Mouse (Mus musculus): ENCODE data around the gene Odf4. TPM values are rescaled to one million over a fixed set of nuclear protein-coding genes. Genes with fewer than 3 reads are reported as not detected.
"Not testable (repeated sequence)": the region's sequence is repeated elsewhere in the genome, so short reads cannot be mapped to it uniquely, and the experiment has no call there.

Odf4 gene
- total and polyA plus RNA-seq, 2 experiments from 2014 or later, result not detected

DNA sequence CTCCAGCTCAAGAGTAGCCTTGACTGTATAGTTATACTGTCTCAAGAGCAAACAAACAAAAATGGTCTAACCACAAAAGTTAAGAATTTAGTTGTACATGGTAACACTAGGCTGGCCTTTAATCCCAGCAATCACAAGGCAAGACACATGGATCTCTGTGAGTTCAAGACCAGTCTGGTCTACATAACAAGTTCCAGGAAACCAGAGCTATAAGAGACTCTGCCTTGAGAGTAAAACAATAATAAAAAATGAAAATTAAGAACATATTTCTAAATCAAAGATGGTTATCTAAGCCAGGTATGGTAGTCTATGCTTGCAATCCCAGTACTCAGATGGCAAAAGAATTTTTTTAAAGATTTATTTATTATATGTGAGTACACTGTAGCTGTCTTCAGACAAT is 38.2 kb upstream of the Odf4 start:
- H3K27ac ChIP-seq (ENCODE audit: low read depth), result no peak overlapping the region
- ATAC-seq (ENCODE audit: insufficient read depth, low read depth), result no peak

DNA sequence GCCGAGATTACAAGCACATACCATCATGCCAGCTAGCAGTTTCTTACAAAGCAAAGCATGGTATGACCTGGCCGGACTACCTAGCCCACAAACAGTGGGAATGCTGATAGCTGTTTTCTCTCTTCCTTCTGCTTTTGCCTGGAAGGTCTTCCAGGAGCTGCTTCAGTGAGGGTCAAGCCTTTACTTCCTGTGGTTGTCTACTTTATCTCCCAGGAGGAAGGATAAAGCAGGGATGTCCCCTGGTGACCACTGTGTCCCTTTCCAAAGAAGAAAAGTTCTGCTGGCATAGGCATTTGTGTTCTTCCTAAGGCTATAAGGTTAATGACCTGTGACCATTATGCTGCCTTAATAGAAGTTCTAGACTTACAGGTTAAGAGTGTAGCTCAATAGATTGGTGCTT is 36.5 kb upstream of the Odf4 start:
- Histone ChIP-seq H3K9ac (replicated peaks; ENCODE audit: low read depth, low read length) (no peak overlapping the region), H3K36me3 (replicated peaks; ENCODE audit: control insufficient read depth, insufficient read depth, low read length) (no peaks in the 10 kb centered on the region), H3K9me3 (replicated peaks; ENCODE audit: control insufficient read depth, low read length) (no peaks in the 10 kb centered on the region), H3K4me3 (ENCODE audit: low read depth, low read length) (no peak overlapping the region), H3K27me3 (ENCODE audit: control insufficient read depth, insufficient read depth, low read length) (no peaks in the 10 kb centered on the region), H3K4me1 (ENCODE audit: control insufficient read depth, insufficient read depth) (no peaks in the 10 kb centered on the region; the same call in 1 of the 2 replicates), H3K4me2 (ENCODE audit: low read depth, low read length) (no peak overlapping the region), H3K27ac (ENCODE audit: low read depth) (no peak overlapping the region)
- TF ChIP-seq EP300 (IDR thresholded peaks at IDR 0.05; ENCODE audit: low read depth), result no peak
- TF ChIP-seq CTCF (IDR thresholded peaks at IDR 0.05; ENCODE audit: low read depth), result no peak
- no peak for ATAC-seq (ENCODE audit: insufficient read depth, low read depth)
- 60% methylated on average over 2 of the region's 2 CpGs for WGBS
- no peak for DNase-seq (ENCODE audit: low spot score)

More for the DNA sequence above, 38.2 kb upstream of the Odf4 start:
- no peaks in the 10 kb centered on the region for H3K9me3 ChIP-seq (replicated peaks; ENCODE audit: control insufficient read depth, low read length)
- H3K4me2 ChIP-seq (ENCODE audit: low read depth, low read length), result no peak overlapping the region
- TF ChIP-seq CTCF (IDR thresholded peaks at IDR 0.05; ENCODE audit: low read depth) (no peak), EP300 (IDR thresholded peaks at IDR 0.05; ENCODE audit: low read depth) (no peak)
- peaks cover under 1% of the 10 kb centered on the region; the same call in 1 of the 2 replicates for H3K4me1 ChIP-seq (ENCODE audit: control insufficient read depth, insufficient read depth)
- no peaks in the 10 kb centered on the region for H3K36me3 ChIP-seq (replicated peaks; ENCODE audit: control insufficient read depth, insufficient read depth, low read length)
- no peak overlapping the region for H3K4me3 ChIP-seq (ENCODE audit: low read depth, low read length)
- no peak overlapping the region for H3K9ac ChIP-seq (replicated peaks; ENCODE audit: low read depth, low read length)
- DNase-seq (ENCODE audit: low spot score), result no peak
- no peaks in the 10 kb centered on the region for H3K27me3 ChIP-seq (ENCODE audit: control insufficient read depth, insufficient read depth, low read length)

DNA sequence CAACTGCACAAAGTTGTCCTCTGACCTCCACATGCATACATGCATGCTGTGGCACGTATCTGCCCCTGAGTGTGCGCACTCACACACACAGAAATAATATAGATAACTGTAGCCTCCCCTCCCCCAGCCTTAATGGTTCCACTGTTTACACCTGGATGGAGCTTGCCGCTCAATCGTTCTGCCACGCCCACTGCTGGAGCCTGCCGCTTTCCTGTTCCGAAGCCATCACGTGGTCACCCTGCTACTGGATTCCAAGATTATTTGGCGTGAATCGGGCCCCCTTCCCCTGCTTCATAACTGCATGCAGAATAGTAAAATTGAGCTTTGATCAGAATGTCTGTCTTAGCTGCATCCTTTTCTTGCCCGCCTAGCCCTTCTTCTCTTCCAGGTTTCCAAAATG is 35.3 kb upstream of the Odf4 start:
- H3K36me3 ChIP-seq (replicated peaks; ENCODE audit: control insufficient read depth, insufficient read depth, low read length); ATAC-seq (ENCODE audit: insufficient read depth, low read depth); H3K27ac ChIP-seq (ENCODE audit: low read depth); H3K4me2 ChIP-seq (ENCODE audit: low read depth, low read length); H3K4me1 ChIP-seq (ENCODE audit: control insufficient read depth, insufficient read depth); H3K4me3 ChIP-seq (ENCODE audit: low read depth, low read length); DNase-seq (ENCODE audit: low spot score); H3K9ac ChIP-seq (replicated peaks; ENCODE audit: low read depth, low read length); H3K9me3 ChIP-seq (replicated peaks; ENCODE audit: control insufficient read depth, low read length); H3K27me3 ChIP-seq (ENCODE audit: control insufficient read depth, insufficient read depth, low read length): not testable (repeated sequence)
- 25% methylated on average over 11 of the region's 11 CpGs for WGBS

DNA sequence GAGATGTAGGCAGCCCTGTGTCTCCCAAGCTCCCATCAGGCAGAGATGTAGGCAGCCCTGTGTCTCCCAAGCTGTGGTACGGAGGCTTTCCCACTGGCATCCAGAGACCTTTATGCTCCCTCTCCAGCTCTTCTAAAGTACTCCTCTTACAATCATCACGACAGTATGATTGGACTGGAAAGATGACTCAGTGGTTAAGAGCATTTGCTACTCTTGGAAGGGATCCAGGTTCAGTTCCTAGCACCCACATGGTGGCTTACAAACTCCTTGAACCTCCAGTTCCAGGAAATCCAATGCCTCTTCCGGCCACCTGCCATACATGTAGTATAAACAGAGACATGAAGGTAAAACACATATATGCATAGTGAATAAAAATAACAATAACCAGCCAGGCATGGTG is 34.7 kb upstream of the Odf4 start:
- DNase-seq (ENCODE audit: low spot score) (no peak), ATAC-seq (ENCODE audit: insufficient read depth, low read depth) (no peak)
- Histone ChIP-seq H3K4me2 (ENCODE audit: low read depth, low read length) (no peak overlapping the region), H3K27ac (ENCODE audit: low read depth) (no peak overlapping the region), H3K4me1 (ENCODE audit: control insufficient read depth, insufficient read depth) (no peaks in the 10 kb centered on the region), H3K27me3 (ENCODE audit: control insufficient read depth, insufficient read depth, low read length) (no peaks in the 10 kb centered on the region), H3K9me3 (replicated peaks; ENCODE audit: control insufficient read depth, low read length) (no peaks in the 10 kb centered on the region), H3K36me3 (replicated peaks; ENCODE audit: control insufficient read depth, insufficient read depth, low read length) (no peaks in the 10 kb centered on the region), H3K4me3 (ENCODE audit: low read depth, low read length) (no peak overlapping the region), H3K9ac (replicated peaks; ENCODE audit: low read depth, low read length) (no peak overlapping the region)
- TF ChIP-seq CTCF (IDR thresholded peaks at IDR 0.05; ENCODE audit: low read depth) (no peak), EP300 (IDR thresholded peaks at IDR 0.05; ENCODE audit: low read depth) (no peak)
- WGBS, result 54% methylated on average over 3 of the region's 3 CpGs

DNA sequence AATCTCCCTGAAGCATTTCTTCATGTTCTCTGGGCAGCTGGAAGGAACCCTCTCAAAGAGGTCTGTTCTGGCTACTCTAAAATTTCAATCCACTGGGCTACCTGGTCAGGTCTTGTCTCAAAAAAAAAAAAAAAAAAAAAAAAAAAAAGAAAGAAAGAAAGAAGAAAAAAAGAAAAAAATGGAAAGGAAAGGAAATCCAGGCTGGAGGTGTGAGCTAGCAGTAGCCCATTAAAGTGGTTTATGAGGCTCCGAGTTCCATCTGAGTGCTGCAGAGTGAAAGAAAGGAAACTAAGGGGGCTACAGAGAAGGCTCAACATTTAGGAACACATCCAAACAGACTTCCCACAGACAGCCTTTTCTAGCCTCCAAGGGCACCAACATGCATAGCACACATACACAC is 31.1 kb upstream of the Odf4 start:
- ATAC-seq (ENCODE audit: insufficient read depth, low read depth), result no peak
- TF ChIP-seq CTCF (IDR thresholded peaks at IDR 0.05; ENCODE audit: low read depth) (no peak), EP300 (IDR thresholded peaks at IDR 0.05; ENCODE audit: low read depth) (no peak)

DNA sequence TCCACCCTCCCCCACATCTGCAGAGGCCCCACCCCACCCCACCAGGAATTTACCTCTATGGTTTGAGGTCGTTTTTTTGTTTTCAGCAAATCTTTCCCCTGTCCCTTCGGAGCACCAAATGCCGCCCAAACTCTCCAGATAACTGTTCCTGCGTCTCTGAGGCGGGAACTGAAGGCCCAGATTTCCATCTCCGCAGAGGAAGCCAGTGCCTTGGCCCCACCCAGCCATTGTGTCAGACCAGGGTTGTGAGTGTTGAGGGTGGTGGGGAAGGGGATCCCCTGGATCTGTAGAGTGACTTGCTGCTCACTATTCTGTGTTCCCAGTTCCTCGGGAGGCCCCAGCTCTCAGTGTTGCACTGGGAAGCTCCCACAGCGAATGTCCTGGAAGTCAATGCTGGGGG is 30.4 kb upstream of the Odf4 start, which contains the start of gene Arhgef15:
Arhgef15 (minus strand) TSS at position 173 of the 400 bp plus-strand sequence.
- H3K36me3 ChIP-seq (replicated peaks; ENCODE audit: control insufficient read depth, insufficient read depth, low read length), result no peaks in the 10 kb centered on the region
- H3K4me1 ChIP-seq (ENCODE audit: control insufficient read depth, insufficient read depth), result 0 out of 2 replicates have a peak, but pooled peaks cover 5% of the 10 kb centered on the region
- peak within 1 kb of the TSS; percentile 48 for H3K4me3 ChIP-seq (ENCODE audit: low read depth, low read length)
- ATAC-seq (ENCODE audit: insufficient read depth, low read depth), result 0 out of 2 replicates have a peak, but pooled peaks have one; percentile 18
- peak within 1 kb of the TSS; percentile 69 for H3K4me2 ChIP-seq (ENCODE audit: low read depth, low read length)
- 0 out of 2 replicates have a peak, but pooled peaks cover 8% of the 10 kb centered on the region for H3K27me3 ChIP-seq (ENCODE audit: control insufficient read depth, insufficient read depth, low read length)
- no peak for DNase-seq (ENCODE audit: low spot score)
- TF ChIP-seq CTCF (IDR thresholded peaks at IDR 0.05; ENCODE audit: low read depth) (no peak), EP300 (IDR thresholded peaks at IDR 0.05; ENCODE audit: low read depth) (no peak)
- H3K27ac ChIP-seq (ENCODE audit: low read depth), result peak within 1 kb of the TSS; percentile 84
- 36% methylated on average over 8 of the region's 8 CpGs for WGBS
- peak within 1 kb of the TSS; percentile 46 for H3K9ac ChIP-seq (replicated peaks; ENCODE audit: low read depth, low read length)
- no peaks in the 10 kb centered on the region for H3K9me3 ChIP-seq (replicated peaks; ENCODE audit: control insufficient read depth, low read length)

More for the DNA sequence above, 31.1 kb upstream of the Odf4 start:
- H3K4me3 ChIP-seq (ENCODE audit: low read depth, low read length), result no peak overlapping the region
- H3K27me3 ChIP-seq (ENCODE audit: control insufficient read depth, insufficient read depth, low read length), result 0 out of 2 replicates have a peak, but pooled peaks cover 7% of the 10 kb centered on the region
- no peak for DNase-seq (ENCODE audit: low spot score)
- no peak overlapping the region for H3K9ac ChIP-seq (replicated peaks; ENCODE audit: low read depth, low read length)
- H3K4me1 ChIP-seq (ENCODE audit: control insufficient read depth, insufficient read depth), result 0 out of 2 replicates have a peak, but pooled peaks cover 5% of the 10 kb centered on the region
- no peaks in the 10 kb centered on the region for H3K9me3 ChIP-seq (replicated peaks; ENCODE audit: control insufficient read depth, low read length)
- H3K27ac ChIP-seq (ENCODE audit: low read depth), result peak overlapping the region; percentile 84; the same call in 1 of the 2 replicates
- no peak overlapping the region for H3K4me2 ChIP-seq (ENCODE audit: low read depth, low read length)
- H3K36me3 ChIP-seq (replicated peaks; ENCODE audit: control insufficient read depth, insufficient read depth, low read length), result no peaks in the 10 kb centered on the region
- 92% methylated on average over 1 of the region's 1 CpGs for WGBS

Measured in heart, postnatal 0 days (tissue).